Mouse (Mus musculus) urinary bladder, postnatal 14 days (tissue): ENCODE results near the gene Gm2696.

ENCODE experiments used
- DNase-seq: peaks from one replicate; pipeline ENCODE4 v3.0.0; 2021; ENCODE audit warnings: low spot score

Gm2696 gene

GRCm38 (mm10) chr10:77847538-77847937 lies 33.1 kb downstream of the Gm2696 start:
- DNase-seq = no peak

GRCm38 (mm10) chr10:77852559-77852958 lies 38.1 kb downstream of the Gm2696 start, which contains the start of gene Gm10318:
Gm10318 (plus strand) TSS chr10:77852859.
- no peak for DNase-seq

GRCm38 (mm10) chr10:77861675-77862074 lies 47.2 kb downstream of the Gm2696 start, which contains the start of gene Gm3285:
Gm3285 (plus strand) TSS chr10:77861975.
- DNase-seq = no peak

GRCm38 (mm10) chr10:77864067-77864761 lies 49.7 kb downstream of the Gm2696 start:
- peak; percentile 84 for DNase-seq

GRCm38 (mm10) chr10:77864762-77865143 lies 50.3 kb downstream of the Gm2696 start:
- no peak for DNase-seq

- DNase-seq = no peak
Measured at GRCm38 (mm10) chr10:77867546-77867945, 53.1 kb downstream of the Gm2696 start.

GRCm38 (mm10) chr10:77869651-77870050 lies 55.2 kb downstream of the Gm2696 start:
- DNase-seq = no peak

- peak; percentile 51 for DNase-seq
Measured at GRCm38 (mm10) chr10:77878985-77879384, 64.5 kb downstream of the Gm2696 start.

- DNase-seq = no peak
Measured at GRCm38 (mm10) chr10:77880305-77880704, 65.8 kb downstream of the Gm2696 start.

GRCm38 (mm10) chr10:77882553-77882952 lies 68.1 kb downstream of the Gm2696 start:
- no peak for DNase-seq
